Mouse (Mus musculus): ENCODE results near the gene Notch1. TPM values are rescaled to one million over a fixed set of nuclear protein-coding genes. Genes with fewer than 3 reads are reported as not detected.
A peak's percentile ranks its signal among the peaks of the same experiment; 100 is the strongest.

The Notch1 gene
- polyA plus RNA-seq, 1 experiment from 2014 or later = 29.5 TPM

- 9% methylated on average over 7 of the region's 7 CpGs for WGBS
- Histone ChIP-seq H3K9me3 (ENCODE audit: control insufficient read depth, low read depth, low read length) (no peaks in the 10 kb centered on the region), H3K9ac (replicated peaks; ENCODE audit: low read depth, low read length) (no peak overlapping the region), H3K27ac (ENCODE audit: low read length) (peak overlapping the region; percentile 70), H3K4me3 (ENCODE audit: low read depth, low read length) (no peak overlapping the region), H3K27me3 (ENCODE audit: control insufficient read depth, insufficient read depth, low read length) (no peaks in the 10 kb centered on the region), H3K36me3 (ENCODE audit: control insufficient read depth, insufficient read depth, low read length) (0 out of 2 replicates have a peak, but pooled peaks cover 3% of the 10 kb centered on the region), H3K4me2 (replicated peaks; ENCODE audit: low read depth, low read length) (no peak overlapping the region), H3K4me1 (ENCODE audit: control insufficient read depth, insufficient read depth, low read length) (peaks cover 71% of the 10 kb centered on the region)
- ATAC-seq (ENCODE audit: insufficient number of reproducible peaks, insufficient read depth, low FRiP score, low read depth) = peak; percentile 30; the same call in 1 of the 2 replicates
These were observed 22.1 kb downstream of the Notch1 start for GRCm38 (mm10) chr2:26494396-26494795.

GRCm38 (mm10) chr2:26493021-26493781 is 23.3 kb downstream of the Notch1 start:
- Histone ChIP-seq H3K9me3 (ENCODE audit: control insufficient read depth, low read depth, low read length) (no peaks in the 10 kb centered on the region), H3K27me3 (ENCODE audit: control insufficient read depth, insufficient read depth, low read length) (no peaks in the 10 kb centered on the region), H3K36me3 (ENCODE audit: control insufficient read depth, insufficient read depth, low read length) (no peaks in the 10 kb centered on the region), H3K9ac (replicated peaks; ENCODE audit: low read depth, low read length) (no peak overlapping the region), H3K4me1 (ENCODE audit: control insufficient read depth, insufficient read depth, low read length) (peaks cover 77% of the 10 kb centered on the region), H3K4me2 (replicated peaks; ENCODE audit: low read depth, low read length) (0 out of 2 replicates have a peak overlapping the region, but pooled peaks have one; percentile 7), H3K27ac (ENCODE audit: low read length) (peak overlapping the region; percentile 17; the same call in 1 of the 2 replicates), H3K4me3 (ENCODE audit: low read depth, low read length) (no peak overlapping the region)
- no peak for ATAC-seq (ENCODE audit: insufficient number of reproducible peaks, insufficient read depth, low FRiP score, low read depth)
- 22% methylated on average over 9 of the region's 9 CpGs for WGBS

GRCm38 (mm10) chr2:26490760-26491301 is 25.6 kb downstream of the Notch1 start:
- no peaks in the 10 kb centered on the region for H3K27me3 ChIP-seq (ENCODE audit: control insufficient read depth, insufficient read depth, low read length)
- WGBS = 42% methylated on average over 4 of the region's 4 CpGs
- H3K9ac ChIP-seq (replicated peaks; ENCODE audit: low read depth, low read length) = no peak overlapping the region
- H3K36me3 ChIP-seq (ENCODE audit: control insufficient read depth, insufficient read depth, low read length) = no peaks in the 10 kb centered on the region
- no peaks in the 10 kb centered on the region for H3K9me3 ChIP-seq (ENCODE audit: control insufficient read depth, low read depth, low read length)
- no peak overlapping the region for H3K4me3 ChIP-seq (ENCODE audit: low read depth, low read length)
- H3K27ac ChIP-seq (ENCODE audit: low read length) = peak overlapping the region; percentile 49; the same call in 1 of the 2 replicates
- H3K4me2 ChIP-seq (replicated peaks; ENCODE audit: low read depth, low read length) = no peak overlapping the region
- ATAC-seq (ENCODE audit: insufficient number of reproducible peaks, insufficient read depth, low FRiP score, low read depth) = no peak
- H3K4me1 ChIP-seq (ENCODE audit: control insufficient read depth, insufficient read depth, low read length) = peaks cover 83% of the 10 kb centered on the region

GRCm38 (mm10) chr2:26488535-26489135 is 27.8 kb downstream of the Notch1 start:
- no peak for ATAC-seq (ENCODE audit: insufficient number of reproducible peaks, insufficient read depth, low FRiP score, low read depth)
- no peak overlapping the region for H3K4me3 ChIP-seq (ENCODE audit: low read depth, low read length)
- no peaks in the 10 kb centered on the region for H3K27me3 ChIP-seq (ENCODE audit: control insufficient read depth, insufficient read depth, low read length)
- WGBS = 40% methylated on average over 9 of the region's 9 CpGs
- peaks cover 76% of the 10 kb centered on the region for H3K4me1 ChIP-seq (ENCODE audit: control insufficient read depth, insufficient read depth, low read length)
- no peak overlapping the region for H3K9ac ChIP-seq (replicated peaks; ENCODE audit: low read depth, low read length)
- H3K4me2 ChIP-seq (replicated peaks; ENCODE audit: low read depth, low read length) = 0 out of 2 replicates have a peak overlapping the region, but pooled peaks have one; percentile 16
- H3K9me3 ChIP-seq (ENCODE audit: control insufficient read depth, low read depth, low read length) = no peaks in the 10 kb centered on the region
- H3K36me3 ChIP-seq (ENCODE audit: control insufficient read depth, insufficient read depth, low read length) = peaks cover 16% of the 10 kb centered on the region; the same call in 1 of the 2 replicates
- peak overlapping the region; percentile 66; the same call in 1 of the 2 replicates for H3K27ac ChIP-seq (ENCODE audit: low read length)

GRCm38 (mm10) chr2:26487322-26488021 is 29.0 kb downstream of the Notch1 start:
- no peak for ATAC-seq (ENCODE audit: insufficient number of reproducible peaks, insufficient read depth, low FRiP score, low read depth)
- Histone ChIP-seq H3K9me3 (ENCODE audit: control insufficient read depth, low read depth, low read length) (no peaks in the 10 kb centered on the region), H3K36me3 (ENCODE audit: control insufficient read depth, insufficient read depth, low read length) (peaks cover 17% of the 10 kb centered on the region; the same call in 1 of the 2 replicates), H3K4me3 (ENCODE audit: low read depth, low read length) (no peak overlapping the region), H3K9ac (replicated peaks; ENCODE audit: low read depth, low read length) (no peak overlapping the region), H3K4me2 (replicated peaks; ENCODE audit: low read depth, low read length) (peak overlapping the region; percentile 16; the same call in 1 of the 2 replicates), H3K27me3 (ENCODE audit: control insufficient read depth, insufficient read depth, low read length) (no peaks in the 10 kb centered on the region), H3K27ac (ENCODE audit: low read length) (peak overlapping the region; percentile 66; the same call in 1 of the 2 replicates), H3K4me1 (ENCODE audit: control insufficient read depth, insufficient read depth, low read length) (peaks cover 77% of the 10 kb centered on the region)
- 40% methylated on average over 18 of the region's 18 CpGs for WGBS

GRCm38 (mm10) chr2:26486835-26487321 is 29.6 kb downstream of the Notch1 start:
- Histone ChIP-seq H3K9ac (replicated peaks; ENCODE audit: low read depth, low read length) (no peak overlapping the region), H3K4me3 (ENCODE audit: low read depth, low read length) (no peak overlapping the region), H3K9me3 (ENCODE audit: control insufficient read depth, low read depth, low read length) (no peaks in the 10 kb centered on the region), H3K36me3 (ENCODE audit: control insufficient read depth, insufficient read depth, low read length) (peaks cover 17% of the 10 kb centered on the region; the same call in 1 of the 2 replicates), H3K4me1 (ENCODE audit: control insufficient read depth, insufficient read depth, low read length) (peaks cover 79% of the 10 kb centered on the region), H3K27ac (ENCODE audit: low read length) (peak overlapping the region; percentile 66; the same call in 1 of the 2 replicates), H3K27me3 (ENCODE audit: control insufficient read depth, insufficient read depth, low read length) (no peaks in the 10 kb centered on the region), H3K4me2 (replicated peaks; ENCODE audit: low read depth, low read length) (peak overlapping the region; percentile 16; the same call in 1 of the 2 replicates)
- ATAC-seq (ENCODE audit: insufficient number of reproducible peaks, insufficient read depth, low FRiP score, low read depth) = no peak
- WGBS = 24% methylated on average over 3 of the region's 3 CpGs

- Histone ChIP-seq H3K27me3 (ENCODE audit: control insufficient read depth, insufficient read depth, low read length) (no peaks in the 10 kb centered on the region), H3K9me3 (ENCODE audit: control insufficient read depth, low read depth, low read length) (no peaks in the 10 kb centered on the region), H3K27ac (ENCODE audit: low read length) (peak overlapping the region; percentile 66; the same call in 1 of the 2 replicates), H3K4me3 (ENCODE audit: low read depth, low read length) (no peak overlapping the region), H3K4me1 (ENCODE audit: control insufficient read depth, insufficient read depth, low read length) (peaks cover 82% of the 10 kb centered on the region), H3K4me2 (replicated peaks; ENCODE audit: low read depth, low read length) (no peak overlapping the region), H3K9ac (replicated peaks; ENCODE audit: low read depth, low read length) (no peak overlapping the region), H3K36me3 (ENCODE audit: control insufficient read depth, insufficient read depth, low read length) (peaks cover 22% of the 10 kb centered on the region)
- WGBS = 29% methylated on average over 5 of the region's 5 CpGs
- ATAC-seq (ENCODE audit: insufficient number of reproducible peaks, insufficient read depth, low FRiP score, low read depth) = no peak
These were observed 30.1 kb downstream of the Notch1 start for GRCm38 (mm10) chr2:26486264-26486810.
